Mouse (Mus musculus) CD4-positive, CD25-positive, alpha-beta regulatory T cell, adult 9 weeks (primary cell): ENCODE measurements around the gene Zfp977. TPM values are rescaled to one million over a fixed set of nuclear protein-coding genes. Genes with fewer than 3 reads are reported as not detected.

Source experiments
- polyA plus RNA-seq: library from polyadenylated mRNA; unstranded; fragments of 100-300 nt; shearing (Covaris generic); gene quantifications from one replicate; pipeline ENCODE4 v1.2.1, GENCODE M21; 2017

Gene Zfp977
- polyA plus RNA-seq: not detected

GRCm38 (mm10) chr7:42592413-42592812 is at the start of gene Zfp977:
TSS of gene Zfp977 (minus strand) at chr7:42592547.

GRCm38 (mm10) chr7:42578488-42578887 is 13.9 kb downstream of the Zfp977 start, which contains the start of gene Gm21028:
TSS of gene Gm21028 (minus strand) at chr7:42578588.

Other genes starting within 250 kb of the Zfp977 start
- gene 4933421I07Rik, start 144.4 kb downstream of the Zfp977 start, polyA plus RNA-seq: not detected
- 29.9 TPM for gene Zfp141, start 86.8 kb downstream of the Zfp977 start, polyA plus RNA-seq
- gene Gm21028, start 14.0 kb downstream of the Zfp977 start, polyA plus RNA-seq: not detected
- 2.4 TPM for gene Zfp976, start 50.0 kb upstream of the Zfp977 start, polyA plus RNA-seq
- gene Zfp975, start 100.2 kb upstream of the Zfp977 start, polyA plus RNA-seq: 3.6 TPM
- gene Gm17067, start 134.5 kb upstream of the Zfp977 start, polyA plus RNA-seq: not detected
- not detected for gene Vmn2r62, start 201.0 kb upstream of the Zfp977 start, polyA plus RNA-seq